Mouse (Mus musculus) bone marrow, adult 2 months (tissue): ENCODE data around the gene Il4i1. TPM values are rescaled to one million over a fixed set of nuclear protein-coding genes. Genes with fewer than 3 reads are reported as not detected.

Experiments used
- H3K27ac ChIP-seq: fragments of 200-500 bp; 2 replicates; pipeline ENCODE4 v1.5.1; 2012; ENCODE audit warnings: low read depth, mild to moderate bottlenecking, control low read depth, inconsistent platforms, low read length; ENCODE audit not compliant: control insufficient read depth, poor library complexity, insufficient read depth
- H3K4me1 ChIP-seq: fragments of 200-500 bp; 2 replicates; pipeline ENCODE4 v1.6.1; 2011; ENCODE audit warnings: low read length; ENCODE audit not compliant: control insufficient read depth, insufficient read depth
- H3K4me3 ChIP-seq: fragments of 200-500 bp; replicated peaks from 2 replicates; pipeline ENCODE3; 2011; ENCODE audit warnings: mild to moderate bottlenecking, low read depth, low read length, control low read depth; ENCODE audit not compliant: control insufficient read depth
- CTCF ChIP-seq: fragments of 200-500 bp; IDR thresholded peaks from 2 replicates; pipeline ENCODE4 v1.5.1; 2011; ENCODE audit warnings: low read length, control low read depth; ENCODE audit not compliant: control insufficient read depth, insufficient read depth
- POLR2A ChIP-seq: fragments of 200-500 bp; IDR thresholded peaks from 2 replicates; pipeline ENCODE4 v1.6.1; 2011; ENCODE audit warnings: low read depth, mild to moderate bottlenecking, control low read depth, low read length, borderline replicate concordance; ENCODE audit not compliant: control insufficient read depth
- WGBS: fragments of 180-500 bp; shearing (Covaris S2); methylation state at CpG from one replicate; pipeline ENCODE4 v1.1.7; 2018; 5-methylcytosine and 5-hydroxymethylcytosine counted together
- polyA plus RNA-seq: library from polyadenylated mRNA; stranded (reverse); fragments of >200 nt; gene quantifications from 2 replicates; pipeline ENCODE4 v1.2.4, GENCODE M21; 2011; ENCODE audit warnings: low replicate concordance; ENCODE audit not compliant: missing spikeins, insufficient read depth, insufficient read length

Il4i1 gene
- polyA plus RNA-seq, 1 experiment: 24.8 TPM

GRCm38 (mm10) chr7:44792781-44793180 lies 23.4 kb upstream of the Il4i1 start:
- Histone ChIP-seq H3K27ac (no peak overlapping the region), H3K4me3 (no peak overlapping the region), H3K4me1 (no peaks in the 10 kb centered on the region)
- WGBS: 71% methylated on average over 6 of the region's 6 CpGs
- TF ChIP-seq POLR2A (no peak), CTCF (no peak)

- Histone ChIP-seq H3K27ac (no peak overlapping the region), H3K4me1 (no peaks in the 10 kb centered on the region), H3K4me3 (no peak overlapping the region)
- no peak for TF ChIP-seq POLR2A
- no peak for TF ChIP-seq CTCF
- 44% methylated on average over 2 of the region's 2 CpGs for WGBS
Measured at GRCm38 (mm10) chr7:44808927-44809326, 7.3 kb upstream of the Il4i1 start.

GRCm38 (mm10) chr7:44809466-44809865 lies 6.7 kb upstream of the Il4i1 start:
- Histone ChIP-seq H3K4me3 (no peak overlapping the region), H3K27ac (no peak overlapping the region), H3K4me1 (no peaks in the 10 kb centered on the region)
- 83% methylated on average over 3 of the region's 3 CpGs for WGBS
- TF ChIP-seq CTCF: no peak
- no peak for TF ChIP-seq POLR2A

- Histone ChIP-seq H3K4me3 (no peak overlapping the region), H3K4me1 (peaks cover 2% of the 10 kb centered on the region), H3K27ac (no peak overlapping the region)
- 74% methylated on average over 4 of the region's 4 CpGs for WGBS
- TF ChIP-seq CTCF (no peak), POLR2A (no peak)
Measured at GRCm38 (mm10) chr7:44810365-44810764, 5.8 kb upstream of the Il4i1 start.

- 86% methylated on average over 7 of the region's 7 CpGs for WGBS
- H3K27ac ChIP-seq: no peak overlapping the region
- peaks cover 2% of the 10 kb centered on the region for H3K4me1 ChIP-seq
- TF ChIP-seq CTCF: no peak
- no peak for TF ChIP-seq POLR2A
- no peak overlapping the region for H3K4me3 ChIP-seq
Measured at GRCm38 (mm10) chr7:44810819-44811557, 5.2 kb upstream of the Il4i1 start.

GRCm38 (mm10) chr7:44812651-44813325 lies 3.4 kb upstream of the Il4i1 start:
- WGBS: 90% methylated on average over 20 of the region's 20 CpGs
- H3K27ac ChIP-seq: no peak overlapping the region
- no peak for TF ChIP-seq POLR2A
- no peak for TF ChIP-seq CTCF
- H3K4me3 ChIP-seq: no peak overlapping the region
- H3K4me1 ChIP-seq: peaks cover 2% of the 10 kb centered on the region

- H3K4me1 ChIP-seq: peaks cover 4% of the 10 kb centered on the region
- H3K27ac ChIP-seq: no peak overlapping the region
- no peak for TF ChIP-seq CTCF
- TF ChIP-seq POLR2A: no peak
- no peak overlapping the region for H3K4me3 ChIP-seq
- 85% methylated on average over 3 of the region's 3 CpGs for WGBS
Measured at GRCm38 (mm10) chr7:44813985-44814384, 2.2 kb upstream of the Il4i1 start.

- Histone ChIP-seq H3K4me1 (peaks cover 4% of the 10 kb centered on the region), H3K27ac (no peak overlapping the region)
Measured at GRCm38 (mm10) chr7:44814423-44814822, 1.8 kb upstream of the Il4i1 start.

More at GRCm38 (mm10) chr7:44814423-44814822, 1.8 kb upstream of the Il4i1 start:
- no peak overlapping the region for H3K4me3 ChIP-seq
- 80% methylated on average over 4 of the region's 4 CpGs for WGBS
- no peak for TF ChIP-seq POLR2A
- TF ChIP-seq CTCF: no peak
